Mouse (Mus musculus): Measurements from ENCODE around the gene Pdia5. TPM values are rescaled to one million over a fixed set of nuclear protein-coding genes. Genes with fewer than 3 reads are reported as not detected.

Gene Pdia5
- total and polyA plus RNA-seq, 3 experiments: not detected

- DNase-seq (ENCODE audit: low read depth, low spot score): no peak
These were observed 1.5 kb downstream of the Pdia5 start for GRCm38 (mm10) chr16:35489066-35489718.

GRCm38 (mm10) chr16:35487776-35488175 lies 2.9 kb downstream of the Pdia5 start:
- no peak for DNase-seq (ENCODE audit: low read depth, low spot score)
- H3K9ac ChIP-seq (ENCODE audit: control insufficient read depth, low read depth, low read length, poor library complexity, severe bottlenecking): no peak overlapping the region
- H3K27ac ChIP-seq (ENCODE audit: control insufficient read depth, low read depth, low read length): no peak overlapping the region
- H3K27me3 ChIP-seq (ENCODE audit: control insufficient read depth in 1 of 2, insufficient read depth in 2 of 2, low read length in 2 of 2): no peaks in the 10 kb centered on the region
- no peaks in the 10 kb centered on the region for H3K4me1 ChIP-seq (ENCODE audit: control insufficient read depth in 1 of 2, insufficient read depth in 2 of 2, low read length in 2 of 2)
- H3K4me3 ChIP-seq (ENCODE audit: control insufficient read depth in 1 of 2, insufficient read depth in 1 of 2, low read depth in 2 of 2, low read length in 2 of 2): no peak overlapping the region
- H3K9me3 ChIP-seq (replicated peaks; ENCODE audit: insufficient read depth, low read length): no peaks in the 10 kb centered on the region
- TF ChIP-seq BHLHE40 (IDR thresholded peaks at IDR 0.05; ENCODE audit: borderline replicate concordance, low read depth, low read length): no peak
- no peak for TF ChIP-seq RCOR1 (IDR thresholded peaks at IDR 0.05; ENCODE audit: low read depth, low read length)
- TF ChIP-seq CHD2 (IDR thresholded peaks at IDR 0.05; ENCODE audit: low read length): no peak
- no peak for TF ChIP-seq KAT2A (conservative IDR thresholded peaks at IDR 0.05; ENCODE audit: low read depth, low read length)
- TF ChIP-seq SIN3A (IDR thresholded peaks at IDR 0.05; ENCODE audit: low read length): no peak
- H3K36me3 ChIP-seq (ENCODE audit: control insufficient read depth in 1 of 2, insufficient read depth in 2 of 2, low read length in 2 of 2): no peaks in the 10 kb centered on the region
- H3K79me2 ChIP-seq (ENCODE audit: control insufficient read depth, insufficient read depth, low read length, poor library complexity): no peaks in the 10 kb centered on the region

More at GRCm38 (mm10) chr16:35489066-35489718, 1.5 kb downstream of the Pdia5 start:
- no peak overlapping the region for H3K27ac ChIP-seq (ENCODE audit: control insufficient read depth, low read depth, low read length)
- no peaks in the 10 kb centered on the region for H3K79me2 ChIP-seq (ENCODE audit: control insufficient read depth, insufficient read depth, low read length, poor library complexity)
- H3K4me3 ChIP-seq (ENCODE audit: control insufficient read depth in 1 of 2, insufficient read depth in 1 of 2, low read depth in 2 of 2, low read length in 2 of 2): no peak overlapping the region
- H3K4me1 ChIP-seq (ENCODE audit: control insufficient read depth in 1 of 2, insufficient read depth in 2 of 2, low read length in 2 of 2): no peaks in the 10 kb centered on the region
- H3K27me3 ChIP-seq (ENCODE audit: control insufficient read depth in 1 of 2, insufficient read depth in 2 of 2, low read length in 2 of 2): no peaks in the 10 kb centered on the region
- TF ChIP-seq GABPA (IDR thresholded peaks at IDR 0.05; ENCODE audit: low read depth, low read length) (no peak), SMC3 (IDR thresholded peaks at IDR 0.05; ENCODE audit: low read depth, low read length) (no peak)
- no peaks in the 10 kb centered on the region for H3K36me3 ChIP-seq (ENCODE audit: control insufficient read depth in 1 of 2, insufficient read depth in 2 of 2, low read length in 2 of 2)
- no peaks in the 10 kb centered on the region for H3K9me3 ChIP-seq (replicated peaks; ENCODE audit: insufficient read depth, low read length)
- no peak overlapping the region for H3K9ac ChIP-seq (ENCODE audit: control insufficient read depth, low read depth, low read length, poor library complexity, severe bottlenecking)

- no peaks in the 10 kb centered on the region for H3K27me3 ChIP-seq (ENCODE audit: control insufficient read depth in 1 of 2, insufficient read depth in 2 of 2, low read length in 2 of 2)
These were observed 3.6 kb downstream of the Pdia5 start for GRCm38 (mm10) chr16:35487056-35487455.

GRCm38 (mm10) chr16:35485711-35486110 lies 5.0 kb downstream of the Pdia5 start:
- H3K27me3 ChIP-seq (ENCODE audit: control insufficient read depth in 1 of 2, insufficient read depth in 2 of 2, low read length in 2 of 2): no peaks in the 10 kb centered on the region
- no peak for TF ChIP-seq ELF1 (IDR thresholded peaks at IDR 0.05; ENCODE audit: low read depth, low read length)
- no peak for TF ChIP-seq GATA1 (IDR thresholded peaks at IDR 0.05; ENCODE audit: low read depth, low read length)
- no peak for TF ChIP-seq POLR2AphosphoS5 (IDR thresholded peaks at IDR 0.05; ENCODE audit: borderline replicate concordance, low read depth, low read length)
- TF ChIP-seq MYB (IDR thresholded peaks at IDR 0.05; ENCODE audit: low read depth, low read length): no peak
- no peak for TF ChIP-seq KAT2A (conservative IDR thresholded peaks at IDR 0.05; ENCODE audit: low read depth, low read length)
- no peak for TF ChIP-seq HCFC1 (IDR thresholded peaks at IDR 0.05; ENCODE audit: low read depth, low read length)
- TF ChIP-seq E2F4 (IDR thresholded peaks at IDR 0.05; ENCODE audit: borderline replicate concordance, low read depth, low read length): no peak
- no peak for TF ChIP-seq BHLHE40 (IDR thresholded peaks at IDR 0.05; ENCODE audit: borderline replicate concordance, low read depth, low read length)
- no peak for TF ChIP-seq MAFK (IDR thresholded peaks at IDR 0.05; ENCODE audit: borderline replicate concordance, low read depth, low read length)
- no peak for TF ChIP-seq UBTF (IDR thresholded peaks at IDR 0.05; ENCODE audit: borderline replicate concordance, insufficient read depth, low read depth, low read length)
- TF ChIP-seq ZNF384 (IDR thresholded peaks at IDR 0.05; ENCODE audit: low read depth, low read length): no peak
- no peak for TF ChIP-seq CHD1 (IDR thresholded peaks at IDR 0.05; ENCODE audit: low read depth, low read length)
- TF ChIP-seq SMC3 (IDR thresholded peaks at IDR 0.05; ENCODE audit: low read depth, low read length): no peak
- no peak for TF ChIP-seq EP300 (IDR thresholded peaks at IDR 0.05; ENCODE audit: low read depth in 1 of 2, low read length in 2 of 2)
- no peaks in the 10 kb centered on the region for H3K36me3 ChIP-seq (ENCODE audit: control insufficient read depth in 1 of 2, insufficient read depth in 2 of 2, low read length in 2 of 2)
- no peak overlapping the region for H3K27ac ChIP-seq (ENCODE audit: control insufficient read depth, low read depth, low read length)
- H3K4me1 ChIP-seq (ENCODE audit: control insufficient read depth in 1 of 2, insufficient read depth in 2 of 2, low read length in 2 of 2): no peaks in the 10 kb centered on the region
- H3K79me2 ChIP-seq (ENCODE audit: control insufficient read depth, insufficient read depth, low read length, poor library complexity): no peaks in the 10 kb centered on the region
- H3K9me3 ChIP-seq (replicated peaks; ENCODE audit: insufficient read depth, low read length): no peaks in the 10 kb centered on the region
- no peak overlapping the region for H3K4me3 ChIP-seq (ENCODE audit: control insufficient read depth in 1 of 2, insufficient read depth in 1 of 2, low read depth in 2 of 2, low read length in 2 of 2)
- no peak for DNase-seq (ENCODE audit: low read depth, low spot score)
- no peak overlapping the region for H3K9ac ChIP-seq (ENCODE audit: control insufficient read depth, low read depth, low read length, poor library complexity, severe bottlenecking)

More at GRCm38 (mm10) chr16:35487056-35487455, 3.6 kb downstream of the Pdia5 start:
- no peaks in the 10 kb centered on the region for H3K9me3 ChIP-seq (replicated peaks; ENCODE audit: insufficient read depth, low read length)
- no peaks in the 10 kb centered on the region for H3K4me1 ChIP-seq (ENCODE audit: control insufficient read depth in 1 of 2, insufficient read depth in 2 of 2, low read length in 2 of 2)
- TF ChIP-seq POLR2AphosphoS2 (IDR thresholded peaks at IDR 0.05; ENCODE audit: low read length): no peak
- TF ChIP-seq MEF2A (IDR thresholded peaks at IDR 0.05; ENCODE audit: extremely low read depth, insufficient replicate concordance, low read depth, low read length, poor library complexity, severe bottlenecking): no peak
- no peak for TF ChIP-seq POLR2AphosphoS5 (IDR thresholded peaks at IDR 0.05; ENCODE audit: borderline replicate concordance, low read depth, low read length)
- no peak overlapping the region for H3K4me3 ChIP-seq (ENCODE audit: control insufficient read depth in 1 of 2, insufficient read depth in 1 of 2, low read depth in 2 of 2, low read length in 2 of 2)
- no peak for DNase-seq (ENCODE audit: low read depth, low spot score)
- no peak overlapping the region for H3K27ac ChIP-seq (ENCODE audit: control insufficient read depth, low read depth, low read length)
- H3K36me3 ChIP-seq (ENCODE audit: control insufficient read depth in 1 of 2, insufficient read depth in 2 of 2, low read length in 2 of 2): no peaks in the 10 kb centered on the region
- H3K79me2 ChIP-seq (ENCODE audit: control insufficient read depth, insufficient read depth, low read length, poor library complexity): no peaks in the 10 kb centered on the region
- H3K9ac ChIP-seq (ENCODE audit: control insufficient read depth, low read depth, low read length, poor library complexity, severe bottlenecking): no peak overlapping the region

Data from MEL (cell line).